Mouse (Mus musculus) left cerebral cortex, adult 11 months (tissue): ENCODE data around the gene Robo2.
A peak's percentile ranks its signal among the peaks of the same experiment; 100 is the strongest.

Experiments
- DNase-seq: peaks from one replicate; pipeline ENCODE4 v3.0.0; 2022; ENCODE audit warnings: low spot score

The Robo2 gene

GRCm38 (mm10) chr16:74411481-74412251 lies at the start of gene Robo2:
Gene Robo2, minus strand, starts transcription at chr16:74411825.
- DNase-seq: peak; percentile 55

DNA sequence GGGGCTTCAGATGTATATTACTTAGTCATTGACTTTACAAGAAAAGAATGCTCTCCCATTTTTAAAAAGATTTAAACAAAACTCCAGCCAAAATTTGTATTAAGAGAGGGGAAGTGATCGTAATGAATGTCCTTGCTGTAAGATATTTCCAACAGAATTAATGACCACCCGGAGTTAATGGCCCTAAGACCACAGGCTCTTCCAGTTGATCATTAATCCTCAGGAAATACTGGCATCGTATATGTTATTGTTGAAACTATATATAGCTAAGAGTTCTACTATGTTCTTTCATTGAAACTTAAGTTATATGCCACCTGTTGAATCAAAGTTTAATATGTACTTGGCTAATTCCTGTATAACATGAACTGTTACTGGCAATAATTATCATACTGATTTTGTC lies 46.5 kb upstream of the Robo2 start:
- DNase-seq: no peak

GRCm38 (mm10) chr16:74457736-74458135 lies 46.1 kb upstream of the Robo2 start:
- DNase-seq: no peak

GRCm38 (mm10) chr16:74456808-74457470 lies 45.3 kb upstream of the Robo2 start:
- DNase-seq: no peak

DNA sequence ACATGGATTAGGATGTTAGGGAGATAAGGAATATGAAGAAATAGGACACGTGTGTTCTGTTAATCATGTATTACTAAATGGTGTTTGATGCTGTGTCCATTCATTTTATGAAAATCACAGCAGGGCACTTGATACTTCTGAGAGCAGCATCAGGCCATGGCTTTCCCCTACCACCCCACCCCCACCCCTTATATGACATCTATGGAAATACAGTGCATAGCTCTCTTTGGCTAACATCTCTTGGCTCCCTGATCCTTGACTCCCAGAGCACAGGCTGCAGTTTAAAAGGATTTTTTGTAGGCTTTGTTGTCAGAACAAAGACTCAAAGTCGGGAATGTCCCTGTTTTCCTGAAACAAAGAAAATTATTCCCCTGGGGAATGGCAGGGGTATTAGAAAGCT lies 43.6 kb upstream of the Robo2 start:
- DNase-seq: no peak

DNA sequence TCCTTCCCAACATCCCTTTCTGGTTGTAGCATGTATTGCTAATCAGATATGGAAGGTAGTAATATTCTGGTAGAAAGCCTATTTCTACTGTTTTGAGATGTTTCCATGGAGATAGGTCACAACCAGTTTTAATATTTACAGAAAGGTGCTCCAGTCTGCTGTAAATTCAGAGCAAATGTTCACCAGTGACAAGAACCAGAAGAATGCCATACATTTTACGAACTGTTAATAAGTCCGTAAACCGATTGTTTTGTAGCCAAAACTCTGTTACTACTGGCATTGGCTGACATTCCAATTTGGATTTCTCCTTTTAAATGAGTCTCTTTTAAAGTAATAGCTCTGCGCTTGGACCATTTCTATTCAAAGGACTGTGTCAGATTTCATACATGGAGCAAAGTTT lies 36.4 kb upstream of the Robo2 start:
- no peak for DNase-seq

- no peak for DNase-seq
Observed at GRCm38 (mm10) chr16:74427071-74427470, 15.4 kb upstream of the Robo2 start.

DNA sequence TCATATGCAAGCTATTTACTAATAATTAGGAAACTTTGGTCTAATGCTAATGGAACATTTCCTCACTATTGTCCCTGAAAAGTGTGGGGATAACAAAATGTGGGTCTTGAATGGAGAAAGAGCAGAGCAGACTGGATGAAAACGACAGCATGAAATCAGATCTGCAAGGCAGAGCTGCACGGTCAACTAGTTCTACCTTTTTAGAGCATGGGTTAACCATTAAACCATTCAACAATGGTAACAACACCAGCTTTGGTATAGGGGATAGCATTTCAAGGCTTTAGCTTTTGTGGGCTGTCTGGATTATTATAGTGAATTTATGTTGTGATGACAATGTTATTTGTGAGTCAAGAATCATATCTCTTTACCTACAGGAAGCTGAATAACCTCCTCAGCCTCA lies 8.7 kb upstream of the Robo2 start:
- no peak for DNase-seq

GRCm38 (mm10) chr16:74412471-74413291 lies 1.1 kb upstream of the Robo2 start:
- peak; percentile 45 for DNase-seq

DNA sequence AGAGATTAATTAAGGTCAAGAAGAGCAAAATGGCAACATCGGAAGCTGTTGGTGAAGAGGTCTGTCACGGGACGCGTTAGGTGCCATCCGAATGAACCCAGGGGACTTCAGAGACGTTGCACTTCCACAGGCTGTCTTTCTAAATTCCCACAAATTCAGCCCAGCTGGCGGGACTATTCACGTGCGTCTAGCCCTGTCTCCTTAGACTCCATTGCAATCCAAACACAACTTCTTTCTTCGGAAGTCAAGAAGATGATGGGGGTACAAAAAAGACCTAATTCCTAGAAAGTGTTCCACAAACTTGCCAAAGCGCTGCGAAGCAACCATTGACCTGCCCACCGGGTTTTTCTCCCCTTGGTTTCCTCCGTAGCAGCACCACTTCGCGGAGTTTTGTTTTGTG lies 604 bp downstream of the Robo2 start:
- no peak for DNase-seq

DNA sequence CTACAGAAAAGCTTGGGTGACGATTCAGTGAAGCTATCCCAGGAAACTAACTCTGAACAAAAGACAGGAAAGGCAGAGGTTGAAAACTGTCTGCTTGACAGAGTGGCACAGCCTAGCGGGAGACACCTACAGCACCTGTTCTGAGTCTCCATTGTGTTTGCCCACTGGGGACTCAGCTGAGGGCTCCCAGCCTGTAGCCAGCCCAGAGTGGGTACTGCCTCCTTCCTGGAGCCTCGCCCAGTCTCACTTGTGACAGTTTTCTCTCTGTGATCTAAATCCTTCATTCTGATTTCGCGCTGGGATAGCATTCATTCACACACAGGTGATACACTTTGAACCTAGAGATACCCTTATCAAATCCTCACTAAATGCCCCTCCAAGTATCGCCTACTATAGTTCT lies 1.5 kb downstream of the Robo2 start:
- no peak for DNase-seq

DNA sequence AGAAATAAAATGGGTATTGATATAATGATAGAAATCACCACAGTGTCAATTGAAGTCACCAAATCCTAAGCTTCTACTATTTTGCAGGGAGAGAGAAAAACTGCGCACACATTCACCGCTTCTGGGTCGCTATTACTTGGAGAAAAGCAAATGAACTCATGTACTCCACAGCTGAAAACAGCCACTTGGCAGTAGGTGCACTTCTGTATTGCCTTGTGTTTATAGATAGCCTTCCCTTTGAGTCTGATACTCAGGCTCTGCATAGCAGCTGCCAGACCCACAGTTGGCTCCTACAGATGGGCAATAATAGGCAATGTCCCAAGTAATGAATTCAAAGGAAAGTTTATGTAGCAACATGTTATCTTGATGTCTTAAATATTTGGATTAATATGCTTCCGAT lies 2.1 kb downstream of the Robo2 start:
- DNase-seq: no peak

DNA sequence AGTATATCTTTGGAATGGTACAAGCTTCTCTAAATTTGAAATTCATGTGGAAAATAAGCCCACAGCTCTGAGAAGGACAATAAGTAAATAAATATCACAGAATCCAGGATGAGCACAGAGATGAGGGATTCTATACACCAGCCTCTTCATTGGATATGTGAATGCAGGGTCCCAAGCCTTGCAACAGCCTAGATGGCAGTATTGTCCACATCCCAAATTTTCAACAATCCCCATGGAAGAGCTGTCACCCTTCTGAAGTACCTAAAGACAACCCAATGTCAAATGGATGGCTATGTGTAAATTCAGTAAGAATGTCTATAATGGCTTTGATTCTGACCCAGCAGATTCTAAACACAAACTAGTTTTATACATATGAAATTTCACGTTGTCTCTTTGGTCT lies 3.1 kb downstream of the Robo2 start:
- no peak for DNase-seq

- no peak for DNase-seq
Observed at GRCm38 (mm10) chr16:74397291-74397690, 14.3 kb downstream of the Robo2 start.

DNA sequence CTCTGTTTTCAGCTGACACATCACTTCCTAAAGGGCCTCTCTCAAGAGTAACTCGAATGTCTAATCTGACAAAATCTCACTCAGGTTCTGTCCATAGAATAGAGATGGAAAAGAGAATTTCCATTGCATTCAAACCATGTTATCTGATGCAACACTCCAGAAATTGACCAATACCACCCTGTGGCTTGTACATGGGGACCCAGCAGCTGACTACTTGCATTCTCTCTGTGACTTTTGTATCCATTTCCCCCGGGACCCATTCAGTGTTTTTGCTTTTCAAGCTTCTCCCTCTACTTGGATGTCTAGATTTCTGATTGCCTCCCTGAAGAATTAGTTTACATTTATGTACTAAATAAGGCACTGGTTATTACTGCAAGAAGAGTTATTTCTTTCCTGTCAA lies 15.9 kb downstream of the Robo2 start:
- no peak for DNase-seq

GRCm38 (mm10) chr16:74379458-74379857 lies 32.2 kb downstream of the Robo2 start:
- DNase-seq: no peak

DNA sequence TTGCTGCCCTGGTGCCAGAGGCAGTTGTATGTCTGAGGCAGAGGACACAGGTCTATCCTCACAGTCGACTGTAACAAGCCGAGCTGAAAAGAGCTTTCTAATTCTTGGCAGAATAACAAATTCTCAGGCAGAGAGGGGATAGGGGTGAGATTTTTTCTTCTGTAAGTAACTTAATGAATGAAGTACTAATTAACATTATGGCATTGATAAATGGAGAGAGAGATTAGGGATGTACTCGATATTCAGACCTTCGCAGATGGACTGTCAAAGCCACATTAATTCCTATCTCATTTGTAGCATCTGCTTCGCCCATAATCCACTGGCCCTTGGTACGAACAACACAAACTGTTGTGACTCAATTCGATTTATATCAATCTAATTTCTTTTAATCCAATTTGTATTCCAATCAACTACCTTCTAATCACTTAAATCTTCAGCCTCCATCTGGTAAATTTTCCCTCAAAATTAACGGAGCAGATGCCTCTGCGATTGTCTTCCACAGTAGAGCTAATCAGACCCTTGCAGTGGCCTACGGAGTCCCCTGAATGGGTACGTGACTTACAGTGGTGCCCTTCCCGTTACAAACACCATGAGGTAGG lies 36.2 kb downstream of the Robo2 start:
- DNase-seq: no peak

- DNase-seq: no peak
Observed at GRCm38 (mm10) chr16:74374540-74374939, 37.1 kb downstream of the Robo2 start.

- DNase-seq: no peak
Observed at GRCm38 (mm10) chr16:74373407-74373806, 38.2 kb downstream of the Robo2 start.

GRCm38 (mm10) chr16:74372876-74373275 lies 38.7 kb downstream of the Robo2 start:
- no peak for DNase-seq

DNA sequence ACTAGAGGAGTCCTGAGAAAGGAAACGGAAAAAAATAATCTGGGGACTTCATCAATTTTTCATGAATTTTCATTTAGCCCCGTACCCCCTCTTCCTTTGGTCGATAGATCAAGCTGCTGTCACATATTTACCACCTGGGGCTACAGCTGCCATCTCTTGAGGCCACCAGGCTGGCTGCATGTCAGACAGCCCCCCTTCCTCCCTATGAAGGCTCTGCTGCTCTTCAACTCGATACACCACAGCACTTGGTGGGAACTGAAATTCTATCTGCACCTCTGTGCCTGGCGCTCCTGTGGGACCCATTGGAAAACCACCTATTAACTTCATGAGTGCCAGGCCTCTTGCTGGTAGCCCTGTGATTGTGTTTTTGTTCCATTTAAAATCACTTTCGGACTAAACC lies 63.2 kb downstream of the Robo2 start:
- DNase-seq: no peak

- no peak for DNase-seq
Observed at GRCm38 (mm10) chr16:74338969-74339630, 72.5 kb downstream of the Robo2 start.
